Mouse (Mus musculus) liver, embryonic 11.5 days (tissue): ENCODE measurements around the gene Ntn1. TPM values are rescaled to one million over a fixed set of nuclear protein-coding genes. Genes with fewer than 3 reads are reported as not detected.

ENCODE experiments used
- ATAC-seq: fragments of 200-750 bp; cut with Nextera tagmentation; replicated peaks from 2 replicates; pipeline ENCODE4 v1.8.0; 2017; ENCODE audit warnings: moderate number of reproducible peaks, mild to moderate bottlenecking, moderate TSS enrichment, moderate library complexity; ENCODE audit not compliant: low FRiP score
- DNase-seq: peaks from one replicate; pipeline ENCODE4 v3.0.0-alpha.2; 2017; ENCODE audit warnings: low spot score
- H3K27ac ChIP-seq: fragments of 300-500 bp; sonication (generic); 2 replicates; pipeline ENCODE4 v1.5.1; 2014; ENCODE audit warnings: mild to moderate bottlenecking, low read depth, low read length, control low read depth
- H3K27me3 ChIP-seq: fragments of 300-500 bp; sonication (generic); replicated peaks from 2 replicates; pipeline ENCODE4 v1.6.1; 2014; ENCODE audit warnings: low read length, mixed read lengths; ENCODE audit not compliant: control insufficient read depth, insufficient read depth
- H3K36me3 ChIP-seq: fragments of 300-500 bp; sonication (generic); 2 replicates; pipeline ENCODE4 v1.6.1; 2014; ENCODE audit warnings: mild to moderate bottlenecking, low read length, moderate library complexity, mixed read lengths; ENCODE audit not compliant: control insufficient read depth, insufficient read depth
- H3K4me1 ChIP-seq: fragments of 300-500 bp; sonication (generic); replicated peaks from 2 replicates; pipeline ENCODE4 v1.6.1; 2014; ENCODE audit warnings: low read length, mixed read lengths; ENCODE audit not compliant: control insufficient read depth, insufficient read depth
- H3K4me2 ChIP-seq: fragments of 300-500 bp; sonication (generic); 2 replicates; pipeline ENCODE4 v1.6.1; 2014; ENCODE audit warnings: mild to moderate bottlenecking, control low read depth, moderate library complexity
- H3K4me3 ChIP-seq: fragments of 300-500 bp; sonication (generic); 2 replicates; pipeline ENCODE4 v1.5.1; 2014; ENCODE audit warnings: low read depth, low read length, control low read depth
- H3K9ac ChIP-seq: fragments of 300-500 bp; sonication (generic); 2 replicates; pipeline ENCODE4 v1.6.1; 2014; ENCODE audit warnings: low read depth, low read length, control low read depth
- H3K9me3 ChIP-seq: fragments of 300-500 bp; sonication (generic); 2 replicates; pipeline ENCODE4 v1.6.1; 2016; ENCODE audit warnings: low read length, inconsistent platforms, mixed read lengths; ENCODE audit not compliant: control insufficient read depth
- WGBS: fragments of 180-500 bp; shearing (Covaris S2); extraction: QIAGEN DNeasy Blood & Tissue Kit; methylation state at CpG from one replicate; pipeline ENCODE4 v1.1.7; 2014; 5-methylcytosine and 5-hydroxymethylcytosine counted together
- polyA plus RNA-seq: library from polyadenylated mRNA; unstranded; fragments of >200 nt; fragmentation: Nextera tagmentation; extraction: Ambion mirVana; gene quantifications from 2 replicates; pipeline ENCODE4 v1.2.1, GENCODE M21; 2014

The Ntn1 gene
- polyA plus RNA-seq, 1 experiment from 2014 or later, result 0.40 TPM

DNA sequence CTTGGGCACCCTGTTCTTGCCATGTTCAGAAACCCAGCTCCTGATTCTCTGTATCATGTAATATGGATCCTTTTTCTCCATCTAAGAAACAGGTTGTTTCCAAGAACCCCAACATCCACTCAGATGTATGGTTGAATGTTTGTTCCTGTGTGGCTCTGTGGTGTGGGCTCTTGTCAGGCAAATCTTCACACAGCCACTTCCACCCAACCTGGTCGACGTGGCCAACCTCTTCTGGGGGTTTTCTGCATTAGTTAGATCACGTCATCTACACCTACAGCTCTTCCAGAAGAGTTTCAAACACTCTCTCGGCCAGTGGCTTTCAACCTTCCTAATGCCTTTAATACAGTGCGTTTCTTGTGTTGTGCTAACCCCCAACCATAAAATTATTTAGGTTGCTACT is 35.8 kb upstream of the Ntn1 start:
- H3K4me3 ChIP-seq, result no peak overlapping the region
- H3K4me1 ChIP-seq, result no peaks in the 10 kb centered on the region; the same call in 1 of the 2 replicates
- no peak overlapping the region for H3K9ac ChIP-seq
- WGBS, result 71% methylated on average over 5 of the region's 5 CpGs
- DNase-seq (no peak), ATAC-seq (no peak)
- no peak overlapping the region for H3K27ac ChIP-seq
- H3K4me2 ChIP-seq, result no peak overlapping the region
- no peaks in the 10 kb centered on the region for H3K36me3 ChIP-seq
- H3K27me3 ChIP-seq, result peaks cover 12% of the 10 kb centered on the region
- no peaks in the 10 kb centered on the region for H3K9me3 ChIP-seq

DNA sequence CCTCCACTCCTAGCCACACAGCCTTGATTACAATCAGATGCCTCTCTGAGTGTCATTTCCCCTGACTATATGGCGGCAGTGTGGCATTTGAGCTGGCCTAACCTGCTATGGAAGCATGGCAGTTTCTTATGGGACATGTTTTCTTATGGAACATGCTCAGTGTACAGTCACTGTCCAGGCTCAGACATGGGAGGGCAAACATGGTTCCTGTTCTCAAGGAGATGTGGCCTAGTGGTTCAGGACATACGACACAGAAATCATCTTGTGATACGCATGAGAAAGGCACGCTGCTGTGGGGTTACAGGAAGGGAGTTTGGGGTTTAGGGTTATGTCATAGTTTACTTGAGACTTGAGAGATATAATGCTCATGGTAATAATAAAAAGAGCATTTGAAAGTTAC is 35.0 kb upstream of the Ntn1 start:
- ATAC-seq, result no peak
- H3K9ac ChIP-seq, result no peak overlapping the region
- no peak overlapping the region for H3K4me2 ChIP-seq
- H3K27me3 ChIP-seq, result peaks cover 12% of the 10 kb centered on the region
- no peaks in the 10 kb centered on the region; the same call in 1 of the 2 replicates for H3K4me1 ChIP-seq
- H3K27ac ChIP-seq, result no peak overlapping the region
- 89% methylated on average over 4 of the region's 4 CpGs for WGBS
- no peaks in the 10 kb centered on the region for H3K36me3 ChIP-seq
- no peaks in the 10 kb centered on the region for H3K9me3 ChIP-seq
- no peak overlapping the region for H3K4me3 ChIP-seq
- no peak for DNase-seq

DNA sequence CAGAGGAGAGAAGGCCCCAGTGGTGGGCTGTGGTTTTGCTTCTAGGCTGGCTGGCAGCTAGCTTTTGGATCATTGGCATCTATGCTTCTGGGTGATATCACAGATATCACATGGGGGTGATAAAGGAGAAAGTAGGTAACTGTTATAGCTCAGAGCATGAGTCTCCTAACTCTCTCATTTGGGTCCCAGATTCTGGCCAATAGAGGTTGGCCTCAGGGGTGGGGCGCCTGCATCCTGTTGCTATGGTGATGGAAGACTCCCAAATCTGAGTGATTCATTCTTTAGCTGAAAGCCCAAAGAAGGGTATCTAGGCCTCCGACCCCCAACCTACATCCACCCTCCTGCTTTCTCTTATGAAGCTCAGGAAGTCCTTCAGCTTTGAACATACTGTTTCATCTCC is 34.1 kb upstream of the Ntn1 start:
- Histone ChIP-seq H3K4me2 (no peak overlapping the region), H3K27ac (no peak overlapping the region), H3K36me3 (no peaks in the 10 kb centered on the region), H3K27me3 (peaks cover 17% of the 10 kb centered on the region), H3K4me3 (no peak overlapping the region), H3K9me3 (no peaks in the 10 kb centered on the region), H3K9ac (no peak overlapping the region), H3K4me1 (no peaks in the 10 kb centered on the region; the same call in 1 of the 2 replicates)
- no peak for DNase-seq
- WGBS, result 73% methylated on average over 2 of the region's 2 CpGs
- no peak for ATAC-seq

DNA sequence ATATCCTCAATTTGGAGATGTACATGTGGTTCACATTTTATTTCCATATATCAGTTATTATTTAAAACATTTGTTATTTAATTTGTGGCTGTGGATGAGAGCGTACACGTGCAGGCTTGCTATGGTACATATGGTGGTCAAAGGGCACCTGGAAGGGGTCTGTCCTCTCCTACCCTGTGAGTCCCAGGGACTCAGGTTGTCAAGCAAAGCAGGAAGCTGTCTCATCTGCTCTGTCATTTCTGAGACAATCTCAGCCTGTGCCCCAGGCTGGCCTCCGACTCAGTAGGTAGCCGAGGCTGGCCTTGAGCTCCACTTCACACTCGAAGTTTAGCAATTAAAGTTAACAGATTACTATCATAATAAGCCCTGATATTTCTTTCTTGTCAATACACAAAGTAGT is 32.9 kb upstream of the Ntn1 start:
- ATAC-seq, result no peak
- H3K4me3 ChIP-seq, result no peak overlapping the region
- WGBS, result 73% methylated on average over 5 of the region's 5 CpGs

GRCm38 (mm10) chr11:68432361-68433021 is 31.9 kb upstream of the Ntn1 start:
- H3K36me3 ChIP-seq, result no peaks in the 10 kb centered on the region
- ATAC-seq, result no peak
- H3K27me3 ChIP-seq, result peaks cover 17% of the 10 kb centered on the region
- 20% methylated on average over 23 of the region's 23 CpGs for WGBS
- H3K4me1 ChIP-seq, result no peaks in the 10 kb centered on the region; the same call in 1 of the 2 replicates
- no peaks in the 10 kb centered on the region for H3K9me3 ChIP-seq
- DNase-seq, result no peak
- peak overlapping the region; percentile 44 for H3K4me3 ChIP-seq
- H3K27ac ChIP-seq, result no peak overlapping the region
- H3K9ac ChIP-seq, result no peak overlapping the region
- peak overlapping the region; percentile 65 for H3K4me2 ChIP-seq

More for the DNA sequence above, 32.9 kb upstream of the Ntn1 start:
- DNase-seq, result no peak
- Histone ChIP-seq H3K9ac (no peak overlapping the region), H3K4me2 (no peak overlapping the region), H3K27ac (no peak overlapping the region), H3K4me1 (no peaks in the 10 kb centered on the region; the same call in 1 of the 2 replicates), H3K27me3 (peaks cover 17% of the 10 kb centered on the region), H3K36me3 (no peaks in the 10 kb centered on the region), H3K9me3 (no peaks in the 10 kb centered on the region)

DNA sequence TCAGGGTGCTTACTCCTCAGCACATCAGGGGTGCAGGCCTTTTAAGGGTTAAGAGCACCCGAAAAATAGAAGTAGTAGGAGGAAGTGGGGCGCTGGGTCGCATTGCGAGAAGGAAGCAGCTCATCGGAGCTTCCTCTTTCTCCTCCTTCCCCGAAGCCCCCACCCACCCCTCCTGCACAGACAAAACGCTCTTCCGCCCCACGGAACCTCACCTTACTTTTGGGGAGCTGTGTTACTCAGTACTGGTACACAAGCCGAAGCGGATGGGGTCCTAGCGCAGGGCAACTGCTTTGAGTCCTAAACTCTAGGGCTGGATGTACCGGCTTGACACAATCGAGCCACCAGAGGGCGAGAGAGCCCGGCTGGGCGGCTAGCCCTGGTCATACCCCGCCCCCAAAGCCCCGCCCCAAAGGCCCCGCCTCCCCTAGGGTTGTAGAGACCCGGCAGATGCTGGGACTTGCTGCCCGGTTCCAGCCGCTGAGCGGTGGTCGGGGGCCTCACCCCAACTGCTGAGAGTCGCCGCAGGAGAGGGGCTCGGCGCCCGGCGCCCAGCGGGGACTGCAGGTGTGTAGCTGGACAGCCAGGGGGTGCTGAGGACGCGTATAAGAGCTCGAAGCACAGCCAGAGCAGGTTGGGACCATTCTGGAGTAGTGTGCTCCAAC is 31.2 kb upstream of the Ntn1 start, which contains the start of gene Pik3r5:
Gene Pik3r5 (plus strand): TSS at position 423 of the 662 bp plus-strand sequence.
- peak; percentile 80 for DNase-seq
- Histone ChIP-seq H3K27me3 (peaks cover 17% of the 10 kb centered on the region), H3K27ac (no peak within 1 kb of the TSS), H3K4me3 (peak within 1 kb of the TSS; percentile 44), H3K4me2 (peak within 1 kb of the TSS; percentile 65), H3K4me1 (no peaks in the 10 kb centered on the region; the same call in 1 of the 2 replicates), H3K9ac (no peak within 1 kb of the TSS), H3K36me3 (no peaks in the 10 kb centered on the region), H3K9me3 (no peaks in the 10 kb centered on the region)
- peak; percentile 85 for ATAC-seq
- WGBS, result 4% methylated on average over 35 of the region's 35 CpGs

DNA sequence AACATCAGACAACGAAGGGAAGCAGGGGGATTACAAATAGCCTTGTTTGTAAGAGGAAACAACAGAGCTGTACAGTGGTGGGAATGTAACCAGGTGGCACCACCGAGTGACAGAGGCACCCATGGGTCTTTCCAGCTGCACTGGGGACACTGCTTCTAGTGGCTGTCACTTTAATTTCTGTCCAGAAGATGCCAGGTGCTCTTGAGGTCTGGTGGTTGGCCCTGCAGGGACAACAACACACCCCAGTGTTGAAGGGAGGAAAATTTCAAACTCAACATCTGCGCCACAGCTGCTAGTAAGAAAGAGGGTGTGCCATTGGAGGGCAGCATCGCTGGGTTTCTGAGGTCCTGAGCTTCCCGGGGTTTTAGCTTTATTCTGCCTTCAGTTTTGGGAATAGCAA is 30.0 kb upstream of the Ntn1 start:
- H3K27me3 ChIP-seq, result peaks cover 17% of the 10 kb centered on the region
- H3K27ac ChIP-seq, result no peak overlapping the region
- no peaks in the 10 kb centered on the region for H3K36me3 ChIP-seq

GRCm38 (mm10) chr11:68427083-68427570 is 26.5 kb upstream of the Ntn1 start:
- Histone ChIP-seq H3K9me3 (no peaks in the 10 kb centered on the region), H3K4me2 (no peak overlapping the region), H3K4me3 (no peak overlapping the region), H3K36me3 (no peaks in the 10 kb centered on the region), H3K27me3 (peaks cover 6% of the 10 kb centered on the region; the same call in 1 of the 2 replicates), H3K9ac (no peak overlapping the region), H3K27ac (no peak overlapping the region), H3K4me1 (no peaks in the 10 kb centered on the region)
- WGBS, result 78% methylated on average over 5 of the region's 5 CpGs
- no peak for ATAC-seq
- no peak for DNase-seq

More for the DNA sequence above, 30.0 kb upstream of the Ntn1 start:
- no peak overlapping the region for H3K4me2 ChIP-seq
- no peak overlapping the region for H3K4me3 ChIP-seq
- ATAC-seq (no peak), DNase-seq (no peak)
- no peaks in the 10 kb centered on the region for H3K9me3 ChIP-seq
- no peak overlapping the region for H3K9ac ChIP-seq
- no peaks in the 10 kb centered on the region; the same call in 1 of the 2 replicates for H3K4me1 ChIP-seq
- 53% methylated on average over 5 of the region's 5 CpGs for WGBS
